Mouse (Mus musculus) hindbrain, embryonic 14.5 days (tissue): ENCODE data around the gene Tsen15. TPM values are rescaled to one million over a fixed set of nuclear protein-coding genes. Genes with fewer than 3 reads are reported as not detected.

Source experiments
- ATAC-seq: fragments of 200-750 bp; cut with Nextera tagmentation; 2 replicates; pipeline ENCODE4 v1.8.0; 2017; ENCODE audit warnings: moderate number of reproducible peaks, mild to moderate bottlenecking, moderate TSS enrichment, moderate library complexity; ENCODE audit not compliant: low FRiP score
- DNase-seq: peaks from one replicate; pipeline ENCODE4 v3.0.0-alpha.2; 2015; ENCODE audit warnings: low spot score
- H3K27ac ChIP-seq: fragments of 300-500 bp; sonication (generic); 2 replicates; pipeline ENCODE4 v1.5.1; 2014; ENCODE audit warnings: mild to moderate bottlenecking, moderate library complexity
- H3K27me3 ChIP-seq: fragments of 300-500 bp; sonication (generic); 2 replicates; pipeline ENCODE4 v1.6.1; 2014; ENCODE audit warnings: mild to moderate bottlenecking, low read length, mixed read lengths; ENCODE audit not compliant: control insufficient read depth, insufficient read depth
- H3K36me3 ChIP-seq: fragments of 300-500 bp; sonication (generic); replicated peaks from 2 replicates; pipeline ENCODE4 v1.6.1; 2014; ENCODE audit not compliant: control insufficient read depth, insufficient read depth
- H3K4me1 ChIP-seq: fragments of 300-500 bp; sonication (generic); replicated peaks from 2 replicates; pipeline ENCODE4 v1.6.1; 2014; ENCODE audit warnings: antibody characterized with exemption, low read length, mixed read lengths; ENCODE audit not compliant: control insufficient read depth, insufficient read depth
- H3K4me2 ChIP-seq: fragments of 300-500 bp; sonication (generic); replicated peaks from 2 replicates; pipeline ENCODE4 v1.6.1; 2014; ENCODE audit warnings: mild to moderate bottlenecking, moderate library complexity
- H3K4me3 ChIP-seq: fragments of 300-500 bp; sonication (generic); replicated peaks from 2 replicates; pipeline ENCODE4 v1.5.1; 2014; ENCODE audit warnings: mild to moderate bottlenecking, low read length
- H3K9ac ChIP-seq: fragments of 300-500 bp; sonication (generic); 2 replicates; pipeline ENCODE4 v1.6.1; 2014
- H3K9me3 ChIP-seq: fragments of 300-500 bp; sonication (generic); 2 replicates; pipeline ENCODE4 v1.6.1; 2016; ENCODE audit warnings: low read length; ENCODE audit not compliant: control insufficient read depth
- WGBS: fragments of 180-500 bp; shearing (Covaris S2); extraction: QIAGEN DNeasy Blood & Tissue Kit; methylation state at CpG from one replicate; pipeline ENCODE4 v1.1.7; 2014; 5-methylcytosine and 5-hydroxymethylcytosine counted together
- polyA plus RNA-seq: library from polyadenylated mRNA; unstranded; fragments of >200 nt; fragmentation: Nextera tagmentation; extraction: Ambion mirVana; gene quantifications from 2 replicates; pipeline ENCODE4 v1.2.1, GENCODE M21; 2014

The Tsen15 gene
- polyA plus RNA-seq, 1 experiment from 2014 or later, result 37.9 TPM

DNA sequence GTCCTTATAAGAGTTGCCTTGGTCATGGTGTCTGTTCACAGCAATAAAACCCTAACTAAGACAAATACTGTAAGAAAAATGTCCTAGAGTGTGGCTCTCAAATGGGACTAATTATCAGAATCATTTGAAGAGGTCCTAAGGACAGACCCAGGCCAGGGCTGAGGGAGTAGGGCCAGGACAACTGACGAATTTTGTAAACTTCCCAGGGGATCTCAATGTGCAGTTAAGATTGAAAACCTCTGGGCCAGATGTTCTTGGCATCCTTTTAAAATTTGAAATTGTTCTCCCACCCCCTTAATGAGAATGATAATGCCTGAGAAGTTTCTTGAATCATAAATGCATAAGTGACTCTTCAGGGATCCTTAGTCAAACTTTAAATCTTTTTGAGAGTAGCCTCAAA is 27.5 kb upstream of the Tsen15 start:
- no peaks in the 10 kb centered on the region for H3K4me1 ChIP-seq
- no peak overlapping the region for H3K27ac ChIP-seq
- H3K9ac ChIP-seq, result no peak overlapping the region
- 88% methylated on average over 1 of the region's 1 CpGs for WGBS
- no peak overlapping the region for H3K4me3 ChIP-seq
- peaks cover 7% of the 10 kb centered on the region; the same call in 1 of the 2 replicates for H3K9me3 ChIP-seq
- no peak overlapping the region for H3K4me2 ChIP-seq
- no peaks in the 10 kb centered on the region for H3K36me3 ChIP-seq
- DNase-seq (no peak), ATAC-seq (no peak)
- H3K27me3 ChIP-seq, result no peaks in the 10 kb centered on the region

DNA sequence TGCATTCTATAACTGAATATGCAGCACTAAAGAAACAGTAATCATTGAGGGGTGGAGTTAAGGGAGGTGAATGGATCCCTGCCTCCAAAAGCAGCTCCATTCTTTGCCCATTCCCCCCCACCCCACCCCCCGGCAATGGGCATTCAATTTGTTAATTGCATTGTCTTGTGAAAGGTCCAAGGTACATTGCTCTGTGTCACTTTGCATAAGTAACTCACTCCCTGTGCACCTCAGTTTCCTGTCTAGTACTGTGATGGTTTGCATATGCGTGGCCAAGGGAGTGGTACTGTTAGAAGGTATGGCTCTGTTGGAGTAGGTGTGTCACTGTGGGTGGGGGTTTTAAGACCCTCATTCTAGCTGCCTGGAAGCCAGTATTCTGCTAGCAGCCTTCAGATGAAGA is 26.6 kb upstream of the Tsen15 start:
- H3K4me3 ChIP-seq, result no peak overlapping the region
- H3K9ac ChIP-seq, result no peak overlapping the region
- H3K27me3 ChIP-seq, result no peaks in the 10 kb centered on the region
- H3K4me2 ChIP-seq, result no peak overlapping the region
- no peaks in the 10 kb centered on the region for H3K36me3 ChIP-seq
- peaks cover 7% of the 10 kb centered on the region; the same call in 1 of the 2 replicates for H3K9me3 ChIP-seq
- 98% methylated on average over 2 of the region's 2 CpGs for WGBS
- no peaks in the 10 kb centered on the region for H3K4me1 ChIP-seq
- no peak overlapping the region for H3K27ac ChIP-seq
- no peak for ATAC-seq
- no peak for DNase-seq

DNA sequence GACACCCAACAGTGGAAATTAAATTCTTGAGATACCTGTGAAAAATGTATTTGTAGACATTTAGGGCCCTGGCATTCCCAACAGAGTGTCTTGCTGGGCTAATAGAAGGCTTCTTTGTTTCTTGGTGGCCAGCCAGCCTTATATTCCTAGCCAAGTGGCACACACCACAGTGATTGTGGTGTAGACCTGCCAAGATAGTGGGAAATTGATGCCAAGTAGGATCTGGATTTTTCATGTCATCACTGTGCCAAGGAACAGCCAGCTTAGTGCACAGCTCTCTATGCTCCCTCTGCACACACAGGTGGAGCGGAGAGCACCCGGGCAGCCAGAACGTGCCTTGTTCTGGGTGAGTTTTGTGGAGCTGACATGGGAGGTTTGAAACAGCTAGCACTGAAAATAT is 24.2 kb upstream of the Tsen15 start:
- Histone ChIP-seq H3K4me3 (no peak overlapping the region), H3K36me3 (no peaks in the 10 kb centered on the region), H3K4me2 (no peak overlapping the region), H3K4me1 (peaks cover 6% of the 10 kb centered on the region; the same call in 1 of the 2 replicates), H3K27me3 (no peaks in the 10 kb centered on the region), H3K9ac (no peak overlapping the region), H3K9me3 (peaks cover 7% of the 10 kb centered on the region; the same call in 1 of the 2 replicates), H3K27ac (no peak overlapping the region)
- ATAC-seq (no peak), DNase-seq (no peak)
- WGBS, result 85% methylated on average over 3 of the region's 3 CpGs

DNA sequence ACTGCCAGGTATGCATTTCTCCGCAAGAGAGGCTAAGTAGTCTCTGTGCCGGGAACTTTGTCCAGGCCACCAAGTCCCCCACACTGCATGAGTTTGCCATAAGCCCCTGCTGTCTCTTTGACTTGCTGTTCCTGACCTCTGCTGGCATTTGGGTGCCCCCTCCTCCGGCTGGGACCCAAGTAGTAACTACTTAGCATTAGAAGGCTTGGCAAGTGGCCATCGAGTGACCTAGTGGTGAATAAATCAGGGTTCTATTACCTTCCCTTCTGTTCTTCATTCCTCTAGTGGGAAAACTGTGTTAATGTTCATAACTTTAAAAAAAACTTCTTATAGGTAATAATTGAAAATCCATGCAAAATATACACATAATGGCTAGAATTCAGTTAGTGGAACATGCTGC is 22.9 kb upstream of the Tsen15 start:
- H3K4me2 ChIP-seq, result no peak overlapping the region
- no peak for ATAC-seq
- peaks cover 6% of the 10 kb centered on the region; the same call in 1 of the 2 replicates for H3K4me1 ChIP-seq
- peaks cover 7% of the 10 kb centered on the region; the same call in 1 of the 2 replicates for H3K9me3 ChIP-seq
- no peaks in the 10 kb centered on the region for H3K27me3 ChIP-seq
- no peak for DNase-seq
- H3K27ac ChIP-seq, result no peak overlapping the region
- 74% methylated on average over 4 of the region's 4 CpGs for WGBS
- H3K9ac ChIP-seq, result no peak overlapping the region
- H3K4me3 ChIP-seq, result no peak overlapping the region
- no peaks in the 10 kb centered on the region for H3K36me3 ChIP-seq

DNA sequence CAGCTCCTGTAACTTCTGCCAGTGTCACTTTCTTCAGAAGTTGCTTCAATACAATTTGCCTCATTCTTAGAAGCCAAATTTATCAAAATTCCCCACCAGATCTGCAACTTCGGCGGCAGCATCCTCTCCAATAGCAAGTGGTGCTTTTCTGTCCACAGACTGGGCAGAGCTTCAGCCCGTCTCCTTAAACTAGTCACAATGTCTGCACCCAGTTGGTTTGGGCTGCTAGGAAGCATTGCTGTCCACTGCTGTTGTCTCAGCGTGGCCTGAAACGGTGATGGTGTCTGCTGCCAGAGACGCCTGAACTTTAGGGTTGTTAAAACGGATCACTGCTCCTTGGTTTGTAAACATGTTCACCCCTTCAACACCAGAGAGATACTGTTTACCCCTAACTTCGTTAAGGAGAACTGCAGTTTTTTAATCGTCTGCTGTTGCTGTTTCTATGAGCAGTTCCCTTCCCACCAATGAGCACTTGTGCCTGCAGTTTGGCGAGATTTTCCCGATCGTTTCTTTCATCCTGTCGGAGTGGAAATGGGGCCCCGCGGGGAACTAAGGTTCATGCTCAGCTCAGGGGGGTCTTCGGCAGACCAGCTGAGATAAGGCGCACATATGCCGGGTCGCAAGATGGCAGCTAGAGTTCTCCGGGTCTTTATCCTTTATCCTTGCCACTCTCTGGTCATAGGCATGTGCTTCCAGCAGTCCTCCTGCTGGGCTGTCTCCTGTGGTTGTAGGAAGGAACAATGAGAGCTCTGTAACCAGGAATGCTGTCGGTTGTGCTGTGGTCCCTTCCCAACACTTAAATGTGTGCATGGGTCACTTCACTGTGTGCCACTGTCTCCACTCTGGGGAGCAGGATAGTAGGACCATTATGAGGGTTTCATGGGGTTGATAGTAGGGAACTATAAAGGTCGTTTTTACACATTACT is 20.8 kb upstream of the Tsen15 start:
- Histone ChIP-seq H3K4me3 (peak overlapping the region; percentile 2; the same call in 1 of the 2 replicates), H3K27ac (no peak overlapping the region), H3K27me3 (no peaks in the 10 kb centered on the region), H3K4me2 (peak overlapping the region; percentile 29), H3K4me1 (peaks cover 6% of the 10 kb centered on the region; the same call in 1 of the 2 replicates), H3K36me3 (no peaks in the 10 kb centered on the region), H3K9me3 (peaks cover under 1% of the 10 kb centered on the region; the same call in 1 of the 2 replicates), H3K9ac (no peak overlapping the region)
- 40% methylated on average over 22 of the region's 22 CpGs for WGBS
- DNase-seq, result no peak
- ATAC-seq, result no peak

DNA sequence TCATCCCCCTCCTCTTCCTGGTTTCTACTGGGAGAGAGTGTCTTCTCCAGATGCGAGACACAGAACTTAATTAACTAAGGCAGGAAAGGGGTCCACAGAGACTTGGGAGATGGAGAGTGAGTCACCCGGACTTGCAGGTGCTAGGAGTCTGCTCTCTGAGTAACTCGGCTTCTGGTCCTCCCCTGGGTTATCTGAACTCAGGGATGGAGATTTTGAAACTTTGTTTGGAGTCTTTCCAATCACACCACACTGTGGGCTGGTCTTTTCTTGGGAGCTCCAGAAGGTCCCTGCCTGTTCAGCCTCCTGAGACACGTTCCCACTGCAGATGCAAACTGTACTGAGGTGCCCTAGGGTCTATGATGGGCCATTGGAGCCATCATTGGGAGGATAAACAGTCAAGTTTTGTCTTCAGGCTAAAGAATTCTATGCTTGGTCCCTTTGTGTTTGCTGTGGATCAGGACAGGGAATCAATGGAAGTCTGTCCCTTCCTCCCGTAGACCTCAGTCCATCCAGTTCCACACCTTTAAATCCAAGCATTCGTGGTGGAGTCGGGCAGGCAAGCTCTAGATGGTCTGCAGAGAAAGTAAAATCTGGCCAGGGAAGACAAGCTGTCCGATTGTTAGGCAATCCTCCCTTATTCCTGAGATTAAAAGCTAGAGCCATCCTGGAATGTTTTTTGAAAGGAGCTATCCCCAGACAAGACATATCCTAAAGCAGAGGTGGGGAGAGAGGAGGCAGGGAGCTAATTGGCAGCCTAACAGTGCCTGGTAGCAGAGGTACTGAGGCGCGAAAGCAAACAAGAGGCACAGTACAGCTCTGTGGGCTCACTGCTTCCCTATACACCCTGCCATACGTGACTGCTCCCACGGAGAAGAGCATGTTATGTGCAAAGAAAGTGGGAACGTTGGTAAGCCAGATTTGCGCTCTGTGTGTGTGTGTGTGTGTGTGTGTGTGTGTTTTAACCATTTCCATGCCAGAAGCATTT is 14.4 kb upstream of the Tsen15 start:
- no peak for DNase-seq
- Histone ChIP-seq H3K9ac (peak overlapping the region; percentile 56), H3K4me1 (peaks cover 9% of the 10 kb centered on the region; the same call in 1 of the 2 replicates), H3K4me3 (peak overlapping the region; percentile 49), H3K9me3 (peaks cover 5% of the 10 kb centered on the region; the same call in 1 of the 2 replicates), H3K27me3 (peaks cover 9% of the 10 kb centered on the region; the same call in 1 of the 2 replicates), H3K27ac (no peak overlapping the region), H3K36me3 (no peaks in the 10 kb centered on the region), H3K4me2 (peak overlapping the region; percentile 79)
- peak; percentile 50; the same call in 1 of the 2 replicates for ATAC-seq
- 18% methylated on average over 14 of the region's 14 CpGs for WGBS

DNA sequence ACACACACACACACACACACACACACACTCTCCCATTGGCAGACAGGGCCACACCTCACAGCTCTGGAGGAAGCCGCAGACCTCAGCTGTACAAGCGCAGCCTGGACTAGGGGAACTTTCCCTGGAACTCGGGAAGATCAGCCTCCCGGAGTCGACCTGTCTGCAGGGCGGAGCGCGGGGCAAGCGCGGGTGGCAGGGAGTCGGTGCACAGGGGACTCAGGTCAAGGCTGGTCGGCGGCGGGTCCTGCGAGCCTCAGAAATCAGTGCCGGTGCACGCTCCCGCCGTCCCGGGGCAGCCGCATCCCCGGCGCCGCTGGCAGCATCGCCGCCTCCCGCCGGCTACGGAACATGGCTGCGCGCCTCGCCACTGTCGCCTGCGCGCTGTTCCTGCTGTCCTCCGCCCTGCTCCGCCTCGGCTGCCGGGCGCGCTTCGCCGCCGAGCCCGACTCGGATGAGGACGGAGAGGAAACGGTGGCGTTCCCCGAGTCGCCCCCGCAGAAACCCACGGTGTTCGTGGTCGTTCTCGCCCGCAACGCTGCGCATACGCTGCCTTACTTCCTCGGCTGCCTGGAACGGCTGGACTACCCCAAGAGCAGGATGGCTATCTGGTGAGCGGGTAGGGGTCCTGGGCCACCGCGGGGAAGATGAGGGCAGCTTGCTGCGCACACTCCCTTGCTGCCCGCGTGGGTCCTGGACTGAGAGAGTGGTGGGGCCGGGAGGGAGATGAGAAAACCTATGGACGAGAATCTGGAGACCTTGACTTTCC is 13.5 kb upstream of the Tsen15 start, which contains the start of gene Colgalt2:
TSS of gene Colgalt2 (plus strand) at position 41 of the 766 bp plus-strand sequence.
- Histone ChIP-seq H3K9me3 (peaks cover 6% of the 10 kb centered on the region; the same call in 1 of the 2 replicates), H3K9ac (peak within 1 kb of the TSS; percentile 56), H3K27ac (peak within 1 kb of the TSS; percentile 38), H3K4me3 (peak within 1 kb of the TSS; percentile 49), H3K4me1 (peaks cover 9% of the 10 kb centered on the region; the same call in 1 of the 2 replicates), H3K27me3 (peaks cover 9% of the 10 kb centered on the region; the same call in 1 of the 2 replicates), H3K36me3 (no peaks in the 10 kb centered on the region), H3K4me2 (peak within 1 kb of the TSS; percentile 79)
- ATAC-seq (peak; percentile 90), DNase-seq (peak; percentile 49)
- under 1% methylated on average over 70 of the region's 70 CpGs for WGBS

GRCm38 (mm10) chr1:152398708-152399107 is 12.2 kb upstream of the Tsen15 start:
- Histone ChIP-seq H3K9ac (no peak overlapping the region), H3K36me3 (no peaks in the 10 kb centered on the region), H3K27me3 (peaks cover 9% of the 10 kb centered on the region; the same call in 1 of the 2 replicates), H3K27ac (no peak overlapping the region), H3K4me1 (peaks cover 9% of the 10 kb centered on the region; the same call in 1 of the 2 replicates), H3K9me3 (peaks cover 6% of the 10 kb centered on the region; the same call in 1 of the 2 replicates), H3K4me2 (no peak overlapping the region), H3K4me3 (no peak overlapping the region)
- DNase-seq, result no peak
- ATAC-seq, result no peak
- 78% methylated on average over 1 of the region's 1 CpGs for WGBS
